Mouse (Mus musculus) retina, postnatal 1 day (tissue): Measurements from ENCODE around the gene Xpo5.

ENCODE experiments used
- DNase-seq: peaks from one replicate; pipeline ENCODE4 v3.0.0-alpha.2; 2012

Xpo5 gene

GRCm38 (mm10) chr17:46206676-46207075 is 4.1 kb downstream of the Xpo5 start:
- DNase-seq = no peak

- no peak for DNase-seq
These were observed 8.0 kb downstream of the Xpo5 start for GRCm38 (mm10) chr17:46210550-46210949.

DNA sequence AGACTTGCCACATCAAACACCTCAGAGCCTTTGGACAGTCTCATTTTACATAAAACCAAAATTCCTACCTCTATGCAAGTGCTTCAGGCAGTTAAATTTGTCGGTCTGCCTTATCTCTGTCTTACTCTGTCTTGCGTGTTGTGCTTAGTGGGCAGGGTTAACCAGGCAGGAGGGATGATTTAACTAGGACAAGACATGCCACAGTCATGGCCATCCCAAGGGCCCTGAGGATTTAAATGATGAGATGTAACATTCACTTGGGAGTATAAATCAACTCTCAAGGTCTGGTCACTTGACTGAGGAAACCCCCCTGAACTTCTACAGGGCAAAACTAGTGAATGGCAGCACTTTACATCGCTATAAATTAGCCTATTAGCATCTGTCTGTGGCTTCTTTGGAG is 19.0 kb downstream of the Xpo5 start:
- DNase-seq = no peak

GRCm38 (mm10) chr17:46227576-46227975 is 25.0 kb downstream of the Xpo5 start:
- no peak for DNase-seq

DNA sequence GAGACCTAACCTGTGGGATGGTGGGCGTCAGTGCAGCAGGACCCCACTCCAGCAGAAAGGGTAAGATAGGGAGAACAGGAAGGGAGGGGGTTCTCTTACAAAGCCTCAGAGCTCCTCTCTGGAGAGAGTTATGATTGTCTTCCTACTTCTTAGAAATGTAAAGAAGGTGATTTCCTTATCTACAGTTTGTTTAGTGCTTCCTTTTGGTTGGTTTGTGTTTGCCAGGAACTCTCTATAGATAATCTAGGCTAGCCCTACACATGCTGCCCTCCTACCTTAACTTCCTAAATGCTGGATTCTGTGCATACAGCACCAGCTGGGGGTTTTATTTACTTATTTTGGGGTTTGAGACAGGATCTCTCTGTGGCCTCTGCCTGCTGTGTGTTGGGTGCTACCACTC is 33.5 kb downstream of the Xpo5 start:
- no peak for DNase-seq

GRCm38 (mm10) chr17:46237079-46237478 is 34.5 kb downstream of the Xpo5 start:
- DNase-seq = no peak

DNA sequence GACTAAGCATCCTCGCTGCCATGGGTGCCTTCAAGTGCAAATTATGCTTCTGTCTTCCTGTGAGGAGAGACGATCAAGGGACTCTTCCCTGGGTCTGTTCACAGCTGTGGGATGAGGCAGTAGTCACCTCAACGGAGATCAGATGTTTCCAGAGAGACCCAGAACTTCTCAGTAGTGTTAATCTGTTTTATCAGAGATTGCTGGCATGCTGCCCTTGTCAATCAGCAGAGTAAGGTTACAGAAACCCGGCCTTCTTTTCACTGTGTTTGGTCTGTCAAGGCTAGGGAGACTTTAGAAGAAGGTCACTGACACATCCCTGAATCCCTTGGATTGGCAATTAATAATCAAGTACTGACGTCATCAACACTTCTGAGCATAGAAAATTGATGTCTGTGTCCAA is 34.9 kb downstream of the Xpo5 start:
- DNase-seq = no peak

- no peak for DNase-seq
These were observed 37.0 kb downstream of the Xpo5 start for GRCm38 (mm10) chr17:46239516-46240114.

DNA sequence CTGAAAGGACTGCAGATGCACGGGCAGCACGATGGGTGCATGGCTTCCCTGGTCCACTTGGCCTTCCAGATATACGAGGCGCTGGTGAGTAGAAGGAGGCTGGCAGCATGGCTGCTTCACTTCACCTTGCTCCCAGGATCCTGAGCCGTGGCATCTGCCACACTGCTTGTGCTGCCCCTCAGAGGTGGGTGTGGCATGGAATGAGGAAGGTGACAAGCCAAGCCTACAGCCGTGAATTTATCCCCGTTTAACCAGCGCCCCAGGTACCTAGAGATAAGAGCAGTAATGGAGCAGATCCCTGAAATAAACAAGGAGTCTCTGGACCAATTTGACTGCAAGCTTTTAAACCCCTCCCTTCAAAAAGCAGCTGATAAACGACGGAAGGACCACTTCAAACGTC is 38.9 kb downstream of the Xpo5 start:
- no peak for DNase-seq

DNA sequence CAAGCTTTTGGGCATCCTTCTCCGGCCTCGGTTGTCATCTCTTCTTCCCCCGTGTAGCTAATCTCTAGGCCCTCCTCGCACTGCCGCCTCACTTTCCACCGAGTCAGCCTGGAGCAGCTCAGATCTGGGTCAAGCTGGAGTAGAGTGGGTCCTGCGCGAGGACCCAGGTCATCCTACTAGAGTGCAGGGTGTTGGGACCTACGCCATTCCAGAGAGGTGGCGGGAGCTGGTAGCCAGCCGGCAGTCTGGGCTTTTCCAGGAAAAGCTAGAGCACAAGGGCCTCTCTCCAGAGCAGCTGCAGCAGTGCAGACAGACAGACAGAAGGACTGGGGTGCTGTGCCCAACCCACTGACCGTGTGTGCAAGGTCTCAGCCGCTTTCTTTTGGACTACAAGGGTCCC is 39.7 kb downstream of the Xpo5 start:
- no peak for DNase-seq

GRCm38 (mm10) chr17:46242993-46243392 is 40.4 kb downstream of the Xpo5 start:
- DNase-seq = no peak

GRCm38 (mm10) chr17:46243624-46244023 is 41.0 kb downstream of the Xpo5 start:
- no peak for DNase-seq

DNA sequence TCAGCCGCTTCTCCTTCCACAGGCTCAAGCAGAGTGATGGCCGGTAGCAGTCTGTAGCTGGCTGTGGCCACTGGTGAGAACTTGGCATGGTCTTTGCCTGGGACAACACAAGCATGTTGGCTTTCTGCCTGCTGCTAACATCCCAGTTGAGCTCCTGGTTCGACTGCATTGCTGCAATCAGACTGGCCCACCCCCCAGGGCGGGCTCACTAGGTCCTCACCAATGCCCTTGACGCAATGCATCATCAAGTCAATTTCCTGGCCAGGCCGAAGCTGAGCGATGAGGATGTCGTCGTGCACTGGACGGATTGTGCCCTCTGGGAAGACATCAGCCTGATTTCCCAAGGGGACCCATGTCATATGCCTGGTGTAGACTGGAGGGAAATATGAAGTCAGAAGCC is 42.0 kb downstream of the Xpo5 start:
- DNase-seq = no peak

GRCm38 (mm10) chr17:46247512-46248188 is 45.1 kb downstream of the Xpo5 start, which contains the start of the genes Polr1c and Yipf3:
Gene Polr1c, minus strand, starts transcription at chr17:46248054.
Gene Yipf3, plus strand, starts transcription at chr17:46248080.
- peak; percentile 97 for DNase-seq

DNA sequence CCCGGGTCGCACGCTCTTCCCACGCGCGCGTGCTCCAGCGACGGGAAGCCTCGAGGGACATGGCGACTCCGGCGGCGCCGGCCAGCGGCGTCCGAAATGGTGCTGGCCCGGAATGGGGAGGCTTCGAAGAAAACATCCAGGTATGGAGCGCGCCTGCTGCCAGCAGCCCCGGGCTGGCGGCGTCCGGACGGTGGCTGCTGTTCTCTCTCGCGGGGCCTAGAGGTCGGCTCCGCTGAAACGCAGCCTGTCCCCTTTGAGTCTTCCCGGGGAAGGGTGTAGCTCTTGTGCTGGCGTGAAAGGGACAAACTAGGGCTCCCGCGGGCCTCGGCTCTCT is 45.6 kb downstream of the Xpo5 start:
- DNase-seq = no peak

- DNase-seq = no peak
These were observed 48.6 kb downstream of the Xpo5 start for GRCm38 (mm10) chr17:46251174-46251573.

GRCm38 (mm10) chr17:46252571-46253451 is 50.2 kb downstream of the Xpo5 start:
- peak; percentile 67 for DNase-seq

GRCm38 (mm10) chr17:46253452-46254084 is 51.0 kb downstream of the Xpo5 start, which contains the start of gene Lrrc73:
Gene Lrrc73, plus strand, starts transcription at chr17:46253531.
- peak; percentile 94 for DNase-seq

DNA sequence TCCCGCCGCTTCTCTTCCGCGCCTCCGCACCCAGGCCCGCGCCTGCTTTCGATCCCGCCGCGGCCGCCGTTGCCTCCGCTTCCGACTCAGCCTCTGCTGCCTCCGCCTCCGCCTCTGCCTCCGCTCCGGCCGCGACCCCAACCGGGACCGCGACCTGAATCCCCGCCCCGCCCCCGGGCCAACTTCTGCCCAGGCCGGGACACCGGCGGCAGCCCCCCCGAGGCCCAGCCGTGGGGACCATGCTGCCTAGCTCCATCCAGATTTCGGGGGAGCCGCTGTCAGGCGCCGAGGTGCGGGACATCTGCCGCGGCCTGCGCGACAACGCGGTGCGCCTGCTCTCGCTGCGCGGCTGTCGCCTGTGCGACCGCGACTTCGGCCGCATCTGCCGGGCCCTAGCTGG is 51.5 kb downstream of the Xpo5 start:
- no peak for DNase-seq

GRCm38 (mm10) chr17:46255147-46255546 is 52.6 kb downstream of the Xpo5 start:
- DNase-seq = no peak

GRCm38 (mm10) chr17:46258279-46259053 is 55.9 kb downstream of the Xpo5 start:
- no peak for DNase-seq

DNA sequence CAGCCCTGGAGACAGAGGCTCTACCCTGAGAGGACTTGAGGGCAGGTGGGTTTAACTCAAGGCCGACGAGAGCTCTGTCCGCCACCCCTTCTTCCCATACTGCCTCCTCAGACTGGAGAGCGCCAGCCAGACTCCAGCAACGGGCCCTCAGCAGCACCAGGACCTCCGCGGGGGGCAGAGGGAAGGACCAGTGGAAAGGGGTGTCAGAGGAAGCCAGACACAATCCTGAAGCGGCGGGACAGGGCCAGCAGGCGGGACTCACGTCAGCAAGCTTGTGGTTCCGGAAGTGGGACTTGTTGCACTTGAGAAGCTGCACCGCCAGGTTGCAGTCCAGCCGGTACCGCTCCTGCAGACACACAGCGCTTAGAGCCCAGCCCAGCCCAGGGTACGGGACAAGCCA is 57.1 kb downstream of the Xpo5 start:
- no peak for DNase-seq
